Mouse (Mus musculus): ENCODE data around the gene Ambra1.
A peak's percentile ranks its signal among the peaks of the same experiment; 100 is the strongest.

Gene Ambra1

DNA sequence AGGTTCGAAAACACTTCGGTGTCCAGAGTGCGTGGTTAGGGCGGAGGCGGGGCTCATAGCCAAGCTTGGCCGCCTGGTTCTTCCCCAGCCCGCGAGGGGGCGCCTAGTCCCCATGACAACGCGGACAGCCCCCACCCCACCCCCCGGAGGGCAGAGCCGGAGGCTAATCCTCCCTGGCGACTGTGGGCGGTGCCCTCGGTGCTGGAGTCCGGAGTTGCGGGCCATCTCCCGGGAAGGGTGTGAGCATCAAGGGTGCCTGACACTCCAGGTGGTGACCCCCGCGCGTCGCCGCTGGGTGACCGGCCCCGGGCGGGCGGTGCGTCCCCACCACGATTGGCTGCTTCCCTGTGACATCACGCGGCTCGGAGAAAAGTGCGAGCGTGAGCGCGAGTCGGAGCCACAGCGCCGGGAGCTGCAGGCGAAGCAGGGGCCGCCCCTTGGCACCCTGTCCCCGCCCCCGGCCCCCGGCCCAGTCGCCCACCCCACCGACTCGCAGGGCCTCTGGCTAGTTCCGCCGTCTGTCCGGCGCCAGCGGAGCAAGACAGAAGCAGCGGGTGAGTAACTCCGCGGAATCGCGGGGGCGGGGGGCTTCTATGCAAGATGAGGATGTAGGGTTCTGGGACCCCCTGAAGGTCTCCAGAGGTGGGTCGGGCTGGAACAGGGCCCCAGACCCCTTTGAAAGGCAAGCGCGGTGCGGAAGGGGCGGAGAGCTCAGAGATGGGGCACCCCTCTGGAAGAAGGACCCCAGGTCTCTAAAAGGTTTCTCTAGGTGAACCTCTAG, 192.0 kb downstream of the Ambra1 start:
- peak in 1 of 2 experiments; percentile 36 for DNase-seq

DNA sequence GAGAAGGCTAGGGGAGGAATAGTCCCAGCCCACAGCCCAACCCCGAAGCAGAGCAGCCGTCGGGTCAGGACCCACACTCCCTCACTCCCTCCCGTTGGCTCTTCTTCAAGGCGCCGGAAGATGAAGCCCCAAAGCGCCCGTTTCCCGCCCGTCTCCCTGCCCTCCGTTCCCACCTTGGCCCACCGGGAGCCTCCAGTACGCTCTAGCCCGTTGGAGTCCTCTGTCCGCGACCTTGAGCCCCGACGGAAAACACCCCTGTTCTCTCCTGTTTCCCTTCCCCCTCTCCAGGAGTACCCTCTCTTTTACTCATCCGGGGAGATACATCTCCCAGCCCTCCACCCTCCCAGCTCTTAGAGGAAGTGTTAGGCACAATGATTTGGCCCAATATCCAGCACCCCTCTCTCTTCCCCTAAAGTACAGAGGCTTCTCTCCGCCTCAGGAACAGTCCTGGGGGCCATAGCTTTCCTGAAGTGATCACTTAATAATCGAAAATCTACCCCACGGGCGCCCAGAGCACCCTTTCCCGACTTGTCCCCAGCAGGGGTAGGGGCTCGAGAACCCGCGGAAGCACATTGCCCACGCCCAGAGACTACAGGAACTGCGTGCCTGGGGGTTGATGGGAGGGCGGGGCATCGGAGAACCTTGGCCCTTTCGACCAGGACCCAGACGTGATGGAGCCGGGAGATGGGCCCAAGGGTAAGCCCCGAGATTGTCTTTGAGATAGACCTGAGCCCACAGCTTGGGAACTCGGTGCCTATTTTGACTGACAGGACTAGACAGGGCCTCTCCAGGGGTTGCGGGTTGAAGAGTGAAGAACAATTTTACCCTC, 192.9 kb downstream of the Ambra1 start:
- no peak for DNase-seq

DNA sequence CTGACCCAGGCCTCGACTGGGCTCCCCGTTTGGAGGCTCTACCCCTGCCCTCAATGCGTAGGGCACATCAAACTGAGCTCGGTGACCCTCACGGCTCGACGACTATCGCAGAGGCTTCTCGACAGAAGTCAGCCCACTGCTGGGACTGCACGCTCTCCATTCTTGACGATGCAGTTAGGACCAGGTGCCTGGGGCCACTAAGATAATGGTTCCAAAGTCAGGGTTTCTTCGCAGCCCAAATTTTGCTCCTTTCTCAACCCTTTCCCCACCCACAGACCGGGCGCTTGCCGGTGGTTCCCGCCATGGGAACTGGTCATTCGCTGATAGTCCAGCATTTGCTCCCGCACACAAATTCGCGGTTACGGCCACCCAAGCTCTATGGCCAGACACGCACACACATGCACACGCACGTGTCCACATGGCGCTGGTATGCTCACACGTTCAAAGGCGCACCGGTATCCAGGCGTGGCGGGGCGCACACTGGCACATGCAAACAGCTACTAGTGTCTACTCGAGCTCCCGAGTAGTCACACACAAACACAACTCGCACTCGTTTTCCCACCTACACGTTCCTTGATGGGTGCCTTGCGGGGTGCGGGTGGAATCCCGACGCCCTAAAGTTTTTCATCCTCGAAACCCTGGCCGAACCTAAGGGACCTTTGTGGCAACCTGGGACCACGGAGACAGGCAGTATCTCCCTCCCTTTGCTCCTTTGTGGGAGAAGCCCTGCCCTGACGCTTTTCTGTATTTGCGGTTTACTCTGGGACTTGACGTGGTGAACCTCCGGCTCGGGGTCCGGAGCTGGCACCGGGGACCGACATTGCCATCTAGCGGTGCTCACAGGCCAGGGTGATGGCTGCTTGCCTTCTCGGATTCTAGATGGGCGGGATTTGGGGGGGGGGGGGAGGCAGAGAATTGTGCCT, 193.7 kb downstream of the Ambra1 start:
- DNase-seq: peak; percentile 61 to 67

DNA sequence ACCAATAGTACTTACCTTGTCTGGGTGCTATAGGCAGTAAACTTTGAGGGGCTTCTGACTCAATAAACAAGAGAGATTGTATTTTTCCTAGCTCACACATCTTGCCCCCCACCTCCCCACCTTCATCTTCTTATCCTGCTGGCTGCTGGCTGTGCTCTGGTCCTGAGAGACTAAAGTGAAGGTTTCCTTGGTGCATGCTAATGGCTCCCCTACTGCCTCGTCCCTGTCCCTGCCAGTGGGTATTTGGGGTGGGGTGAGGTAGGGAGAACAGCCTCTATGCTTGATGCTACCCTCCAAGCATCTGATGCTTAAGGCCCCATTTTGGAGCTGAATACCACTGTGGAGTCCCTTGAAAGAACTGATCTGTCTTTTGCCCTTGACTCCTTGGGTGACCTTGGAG, 194.8 kb downstream of the Ambra1 start:
- no peak for DNase-seq

DNA sequence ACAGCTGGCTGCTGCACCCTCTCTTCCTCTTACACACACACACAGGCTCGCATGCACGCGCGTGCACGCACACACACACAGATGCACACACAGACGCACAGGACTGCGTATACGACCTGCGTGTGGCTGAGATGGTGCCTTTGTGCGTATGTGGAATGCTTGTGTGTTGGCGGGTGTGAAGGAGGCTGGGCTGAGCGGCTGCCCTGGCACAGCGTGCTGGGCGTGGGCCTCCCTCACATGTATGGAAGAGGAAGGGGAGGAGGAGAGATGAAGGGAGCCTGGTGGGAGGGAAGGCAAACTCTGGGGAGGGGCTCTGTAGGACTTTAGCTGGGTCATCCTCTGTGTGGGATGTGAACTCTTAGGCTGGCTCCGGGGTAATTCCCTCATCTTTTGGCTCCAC, 195.5 kb downstream of the Ambra1 start:
- DNase-seq: no peak

DNA sequence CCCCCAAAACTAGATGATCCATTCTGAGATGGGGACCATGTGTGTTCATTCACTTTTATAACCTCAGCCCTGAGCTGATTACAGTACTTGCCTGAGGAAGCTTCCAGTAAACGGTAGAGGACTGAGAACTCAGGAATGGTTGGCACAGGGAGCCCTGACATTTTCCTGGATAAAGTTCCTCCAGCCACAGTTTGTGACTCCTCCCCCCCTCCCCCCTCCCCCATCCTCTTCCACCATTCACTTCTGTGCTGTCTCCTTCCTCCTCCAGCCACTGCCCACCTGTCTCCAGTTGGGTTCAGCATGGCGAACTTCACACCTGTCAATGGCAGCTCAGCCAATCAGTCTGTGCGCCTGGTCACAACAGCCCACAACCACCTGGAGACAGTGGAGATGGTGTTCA, 197.0 kb downstream of the Ambra1 start, which contains the start of gene Chrm4:
Gene Chrm4, plus strand, starts transcription at position 301 of the 400 bp plus-strand sequence.
- no peak for DNase-seq

DNA sequence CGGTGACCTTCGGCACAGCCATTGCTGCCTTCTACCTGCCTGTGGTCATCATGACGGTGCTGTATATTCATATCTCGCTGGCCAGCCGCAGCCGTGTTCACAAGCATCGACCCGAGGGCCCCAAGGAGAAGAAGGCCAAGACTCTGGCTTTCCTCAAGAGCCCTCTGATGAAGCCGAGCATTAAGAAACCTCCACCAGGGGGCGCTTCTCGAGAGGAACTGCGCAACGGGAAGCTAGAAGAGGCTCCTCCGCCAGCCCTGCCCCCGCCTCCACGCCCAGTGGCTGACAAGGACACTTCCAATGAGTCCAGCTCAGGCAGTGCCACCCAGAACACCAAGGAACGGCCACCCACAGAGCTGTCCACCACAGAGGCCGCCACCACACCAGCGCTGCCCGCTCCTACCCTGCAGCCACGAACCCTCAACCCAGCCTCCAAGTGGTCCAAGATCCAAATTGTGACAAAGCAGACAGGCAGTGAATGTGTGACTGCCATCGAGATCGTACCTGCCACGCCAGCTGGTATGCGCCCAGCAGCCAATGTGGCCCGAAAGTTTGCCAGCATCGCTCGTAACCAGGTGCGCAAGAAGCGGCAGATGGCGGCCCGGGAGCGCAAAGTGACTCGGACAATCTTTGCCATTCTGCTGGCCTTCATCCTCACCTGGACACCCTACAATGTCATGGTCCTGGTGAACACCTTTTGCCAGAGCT, 198.0 kb downstream of the Ambra1 start:
- peak; percentile 75 to 86 for DNase-seq

DNA sequence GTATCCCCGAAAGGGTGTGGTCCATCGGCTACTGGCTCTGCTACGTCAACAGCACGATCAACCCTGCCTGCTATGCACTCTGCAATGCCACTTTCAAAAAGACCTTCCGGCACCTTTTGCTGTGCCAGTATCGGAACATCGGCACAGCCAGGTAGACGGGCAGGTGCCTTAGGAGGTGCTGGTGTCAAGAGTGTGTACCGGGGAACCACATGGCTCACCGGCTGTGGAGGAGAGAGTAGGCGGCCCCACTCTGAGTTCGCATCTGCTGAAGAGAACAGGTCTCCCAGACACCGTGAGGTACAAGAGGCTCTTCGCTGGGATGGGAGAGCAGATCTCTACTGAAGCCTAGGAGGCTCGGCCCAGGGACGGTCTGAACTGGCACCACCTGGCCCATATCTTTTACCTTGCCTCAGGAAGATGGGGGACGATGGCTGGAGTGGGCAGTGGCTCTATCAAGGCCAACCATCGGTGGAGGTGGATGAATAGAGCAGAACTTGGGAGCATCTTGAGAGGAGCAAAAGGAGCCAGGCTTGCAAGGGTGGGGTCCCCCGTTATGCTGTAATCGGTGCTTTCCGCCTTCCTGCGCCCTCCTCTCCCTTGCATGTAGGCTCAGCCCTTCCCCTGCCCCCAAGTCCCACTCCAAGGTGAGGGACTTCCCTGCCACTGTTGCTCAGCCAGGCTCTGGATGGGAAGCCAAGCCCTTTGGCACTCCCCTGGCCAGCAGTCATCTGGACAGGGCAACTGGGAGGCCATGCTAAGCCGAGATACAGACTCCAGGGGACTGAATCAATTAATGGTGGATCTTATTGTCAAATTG, 198.8 kb downstream of the Ambra1 start:
- no peak for DNase-seq

DNA sequence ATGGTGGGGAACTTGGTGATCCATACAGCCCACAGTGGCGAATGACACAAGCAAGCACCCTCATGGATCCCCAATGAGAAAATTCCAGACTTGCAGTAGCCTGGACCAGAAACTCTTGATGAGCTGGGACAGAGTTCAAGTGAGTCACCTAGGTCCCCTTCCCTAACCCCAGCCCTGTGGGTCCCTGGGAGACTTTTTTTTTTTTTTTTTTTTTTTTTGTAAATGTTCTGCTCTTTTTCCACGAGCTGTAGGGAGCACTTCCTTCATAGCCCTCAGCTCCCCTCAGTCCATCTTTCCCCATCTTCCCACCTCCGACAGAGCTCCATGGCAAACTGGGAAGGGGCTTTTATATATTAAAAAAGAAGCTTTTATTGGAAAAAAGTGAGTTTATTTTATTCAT, 199.5 kb downstream of the Ambra1 start:
- DNase-seq: no peak

DNA sequence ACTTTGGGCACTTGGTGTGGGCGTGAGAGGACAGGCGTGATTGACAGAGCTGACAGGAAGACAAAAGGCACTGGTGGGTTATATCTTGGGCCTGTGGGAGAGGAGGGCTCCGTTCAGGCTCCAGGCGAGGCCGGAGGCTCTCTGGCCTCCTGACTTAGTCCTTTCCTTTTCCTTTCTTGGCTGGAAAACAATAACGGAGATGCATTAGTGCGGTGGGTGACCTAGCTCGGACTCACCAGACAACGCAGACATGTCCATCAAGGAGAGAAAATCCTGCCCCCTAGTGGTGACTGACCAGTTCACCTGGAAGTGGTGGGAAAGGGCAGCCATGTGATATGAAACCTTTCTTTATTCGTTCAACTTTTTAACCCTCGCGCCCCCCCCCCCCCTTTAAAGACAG, 200.0 kb downstream of the Ambra1 start:
- DNase-seq: peak in 1 of 2 experiments; percentile 71

DNA sequence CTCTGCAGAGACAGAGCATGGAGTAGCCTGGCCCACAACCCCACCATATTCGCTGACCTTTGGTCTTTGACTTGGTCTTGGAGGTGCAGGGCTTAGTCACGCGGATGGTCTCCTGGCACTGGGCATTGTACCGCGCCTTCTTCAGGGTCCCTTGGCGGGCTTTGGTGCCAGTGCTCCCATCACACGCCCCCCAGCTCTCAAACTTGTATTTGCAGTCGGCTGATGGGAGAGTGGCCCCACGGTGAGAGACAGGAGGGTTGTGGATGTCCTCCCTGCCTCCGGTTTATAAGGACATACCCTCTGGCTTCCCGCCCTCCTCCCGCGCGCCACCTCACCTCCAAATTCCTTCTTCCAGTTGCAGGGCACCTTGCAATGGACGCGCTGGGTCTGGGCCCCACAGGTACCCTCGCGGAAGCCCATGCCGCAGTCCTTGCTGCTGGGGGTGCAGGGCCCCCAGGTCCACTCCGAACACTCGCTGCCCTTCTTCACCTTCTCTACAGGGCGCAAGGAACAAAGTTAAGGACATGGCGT, 200.9 kb downstream of the Ambra1 start:
- no peak for DNase-seq

DNA sequence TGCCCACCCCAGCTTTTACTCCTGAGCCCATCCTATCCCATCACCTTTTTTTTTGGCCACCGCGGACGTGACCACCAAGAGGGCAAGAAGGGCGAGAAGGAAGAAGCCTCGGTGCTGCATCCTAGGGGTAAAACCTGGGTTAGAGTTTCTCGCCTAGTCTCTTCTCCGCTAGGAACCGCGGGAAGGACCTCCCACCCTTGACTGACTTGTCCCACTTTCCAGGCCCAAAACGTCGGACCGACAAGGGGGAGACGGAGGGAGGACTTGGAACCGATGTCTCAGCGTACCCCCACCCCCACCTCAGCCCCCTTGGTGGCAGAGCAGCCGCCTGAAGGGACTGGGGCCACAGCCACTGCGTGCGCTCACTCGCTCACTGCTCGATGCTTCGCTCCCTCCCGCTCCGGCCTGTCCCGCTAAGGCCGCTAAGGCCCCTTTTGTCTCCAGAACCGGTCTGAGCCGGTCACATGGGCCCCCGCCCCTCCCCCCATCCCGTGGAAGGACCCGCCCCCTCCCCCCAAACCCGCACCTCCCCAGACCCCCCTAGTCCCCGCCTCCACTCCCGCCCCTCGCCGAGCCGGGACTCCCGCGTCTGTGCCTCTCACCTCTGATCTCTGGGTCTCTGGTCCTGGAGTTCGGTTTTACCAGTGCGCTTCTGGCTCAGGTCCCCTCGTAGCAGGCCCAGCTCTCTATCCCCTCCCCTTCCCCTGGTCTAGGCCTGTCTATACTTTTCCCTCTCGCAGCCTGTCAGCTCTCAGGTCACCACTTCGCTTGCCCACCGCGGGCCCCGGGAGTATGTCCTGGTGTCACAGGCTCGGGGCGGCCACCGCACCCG, 201.6 kb downstream of the Ambra1 start:
- DNase-seq: no peak

DNA sequence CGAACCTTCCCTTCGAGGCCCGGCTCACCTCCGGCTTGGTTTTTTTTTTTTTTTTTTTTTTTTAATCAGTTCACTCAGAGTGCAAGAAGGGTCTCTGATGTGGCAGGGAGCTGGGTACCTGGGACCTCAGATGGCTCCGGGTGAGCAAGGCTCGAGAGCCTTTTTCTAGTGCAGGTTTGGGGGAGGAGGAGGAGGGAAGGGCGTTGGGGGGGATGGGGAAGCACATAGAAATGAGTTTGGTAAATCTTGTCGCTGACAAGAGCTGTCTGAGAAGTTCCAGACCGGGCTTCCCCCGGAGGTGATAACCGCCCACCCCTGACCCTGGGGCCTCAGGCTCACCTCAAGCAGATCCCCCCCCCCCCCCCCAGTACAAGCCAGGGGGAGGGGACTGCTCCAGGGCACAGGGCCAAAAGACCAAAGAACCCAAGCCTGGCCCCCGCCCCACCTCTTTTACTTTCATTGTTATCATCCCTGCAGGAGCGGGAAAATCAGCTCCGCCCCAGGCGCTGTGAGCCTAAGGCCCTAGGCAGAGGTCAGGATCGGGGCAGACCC, 202.3 kb downstream of the Ambra1 start, which contains the start of gene Mdk:
Gene Mdk, minus strand, starts transcription at position 138 of the 552 bp plus-strand sequence.
- DNase-seq: no peak

DNA sequence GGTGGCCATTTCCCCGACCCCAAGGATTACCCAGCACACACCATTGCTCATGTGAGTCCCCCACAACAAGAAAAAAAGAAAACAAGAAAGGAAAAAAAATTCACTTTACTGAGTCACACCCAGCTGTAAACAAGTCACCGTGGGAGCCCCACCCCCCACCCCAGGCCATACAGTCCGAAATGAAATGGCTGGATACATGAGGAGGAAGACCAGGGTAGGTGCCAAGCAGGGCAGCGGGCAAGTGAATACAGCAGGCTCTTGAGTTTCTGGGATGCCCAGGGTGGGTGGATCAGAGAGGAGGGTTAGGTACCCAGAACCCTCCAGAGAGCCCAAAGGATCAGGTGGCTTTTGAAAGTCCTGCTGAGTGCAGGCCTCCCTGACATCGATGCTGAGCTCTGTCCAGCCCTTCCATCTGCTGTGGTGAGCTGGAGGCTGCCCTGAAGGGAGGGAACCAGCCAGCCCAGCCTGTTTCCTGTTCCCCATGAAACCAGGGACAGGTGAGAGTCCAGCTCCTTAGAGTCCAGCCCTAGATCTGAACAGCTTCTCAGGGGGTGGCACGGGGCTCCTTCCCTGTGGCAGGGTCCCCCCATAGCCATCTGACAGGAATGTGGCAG, 202.9 kb downstream of the Ambra1 start:
- no peak for DNase-seq

DNA sequence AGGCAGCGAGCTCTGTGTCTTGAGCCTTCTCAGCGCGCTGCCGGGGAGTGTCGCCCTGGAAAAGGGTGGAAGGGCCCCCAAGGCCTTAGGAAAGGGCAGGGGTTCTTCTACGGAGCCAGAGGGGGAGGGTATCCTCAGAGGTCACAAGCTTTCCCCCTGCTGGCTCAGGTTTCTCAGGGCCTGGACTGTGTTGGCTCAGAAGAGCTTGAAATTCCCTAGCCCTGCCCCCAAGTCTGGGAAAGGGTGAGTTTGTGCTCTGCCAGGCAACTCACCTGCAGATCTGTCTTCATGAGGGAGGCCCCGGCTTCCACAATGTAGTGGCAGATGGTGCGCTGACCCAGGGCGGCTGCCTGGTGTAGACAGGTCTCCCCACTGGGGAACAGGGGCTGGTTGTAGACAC, 203.5 kb downstream of the Ambra1 start:
- no peak for DNase-seq

DNA sequence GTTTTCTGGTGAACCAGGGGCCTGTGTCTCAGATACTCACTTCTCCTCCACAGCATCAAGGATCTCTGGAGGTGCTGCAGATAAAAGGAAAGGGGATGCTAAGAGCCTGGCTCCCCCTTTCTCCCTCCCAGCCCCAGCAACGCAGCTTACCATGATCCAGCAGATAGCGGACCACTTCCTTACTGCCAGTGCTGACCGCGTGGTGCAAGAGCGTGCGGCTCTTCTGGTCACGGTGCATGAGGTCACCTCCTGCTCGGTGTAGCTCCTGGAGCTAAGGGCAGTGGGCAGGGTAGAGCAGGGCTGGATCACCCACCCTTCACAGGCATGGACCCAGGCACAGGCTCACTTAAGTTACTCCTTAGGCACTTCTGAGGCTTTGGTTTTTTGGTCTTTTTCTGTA, 204.1 kb downstream of the Ambra1 start:
- DNase-seq: no peak

DNA sequence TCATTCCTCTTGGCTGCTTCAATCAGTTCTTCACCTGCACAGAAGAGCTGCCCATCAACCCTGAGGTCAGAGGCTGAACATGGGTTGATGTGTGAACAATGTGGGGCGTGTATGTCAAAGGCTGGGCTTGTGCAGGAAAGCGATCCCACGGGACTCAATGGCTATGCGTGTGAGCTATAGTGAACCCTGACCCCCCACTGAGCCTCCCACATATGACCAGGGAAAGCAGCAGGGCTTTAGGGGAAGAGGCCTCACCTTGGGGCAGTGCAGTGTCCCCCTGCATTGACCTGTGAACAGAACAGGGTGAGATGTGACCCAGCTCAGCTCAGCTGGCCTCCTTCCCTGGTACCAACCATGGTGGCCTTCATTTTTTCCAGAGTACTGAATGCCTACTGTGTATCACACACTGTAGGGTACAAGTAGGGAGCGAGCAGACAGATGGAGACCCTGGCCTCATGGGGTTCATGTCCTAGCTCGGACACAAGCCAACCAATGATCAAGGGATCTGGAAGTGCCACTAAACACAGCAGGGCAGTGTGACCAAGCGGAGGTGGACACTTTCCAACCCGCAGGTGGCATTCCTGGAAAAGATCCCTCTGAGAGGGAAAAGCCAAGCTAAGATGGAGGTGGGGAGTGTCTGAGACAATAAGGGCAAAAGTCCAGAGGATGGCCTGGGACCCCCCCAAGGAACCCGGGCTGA, 205.0 kb downstream of the Ambra1 start:
- DNase-seq: no peak

DNA sequence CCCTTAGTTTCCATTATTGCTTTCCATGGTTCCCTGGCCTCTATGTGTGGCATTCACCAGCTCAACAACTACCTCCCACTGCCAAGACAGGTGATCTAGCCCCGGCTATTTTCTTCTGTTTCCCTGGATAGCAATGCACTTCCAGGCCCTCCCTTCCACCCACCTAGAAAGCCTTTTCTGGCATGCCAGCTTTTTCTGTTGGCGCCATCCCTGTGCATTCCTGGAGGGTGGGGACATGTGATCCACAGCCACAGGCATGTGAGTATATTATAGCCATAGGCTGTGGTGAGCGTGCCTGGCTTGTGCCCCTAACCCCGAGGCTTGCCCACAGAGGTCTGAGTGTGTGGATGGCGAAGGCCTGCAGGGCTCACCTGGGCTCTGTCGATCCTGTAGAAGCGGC, 206.2 kb downstream of the Ambra1 start:
- no peak for DNase-seq
